ENCODE assay signal across 27 mouse cellular contexts in the genomic region with DNA sequence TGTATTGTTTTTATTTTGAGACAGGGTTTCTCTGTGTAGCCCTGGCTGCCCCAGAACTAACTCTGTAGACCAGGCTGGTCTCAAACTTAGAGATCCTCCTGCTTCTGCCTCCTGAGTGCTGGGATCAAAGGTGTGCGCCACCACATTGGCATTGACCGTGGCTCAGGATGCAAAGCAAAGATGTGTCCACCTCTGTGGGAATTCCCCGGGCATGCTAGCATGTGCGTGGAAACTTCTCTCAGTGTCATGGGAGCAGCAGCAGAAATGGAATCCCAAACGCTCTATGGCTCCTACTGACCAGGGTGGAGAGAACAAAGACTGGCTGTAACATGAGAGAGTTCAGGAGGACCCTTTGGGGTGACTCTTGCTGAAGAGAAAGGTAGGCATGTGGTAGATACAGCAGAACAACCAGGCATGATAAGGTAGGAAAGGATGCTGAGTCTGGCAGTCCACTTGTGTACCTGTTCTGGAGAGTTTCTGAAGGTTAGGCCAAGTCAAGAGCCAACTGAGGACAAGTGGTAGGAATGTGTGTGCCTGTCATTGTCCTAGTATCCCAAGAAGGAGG.
A peak's percentile ranks its signal among the peaks of the same experiment; 100 is the strongest.
DNase-seq lines count a peak whose midpoint lies in the region; ATAC-seq and TF ChIP-seq lines count a peak whose summit lies in the region.
"Had no signal": no experiment of that assay in that cellular context is flagged by ENCODE, and none has a peak within 500 bp of the region (broad histone marks: within the 10 kb centered on the region; RNA-seq: fewer than 3 reads in every experiment).

No protein-coding gene starts in this region.

- H3K9me3 ChIP-seq in forebrain, embryonic 11.5 days (ENCODE audit: control insufficient read depth, low read length) = no peaks in the 10 kb centered on the region
- no peaks in the 10 kb centered on the region for H3K9me3 ChIP-seq in forebrain, embryonic 16.5 days (ENCODE audit: control insufficient read depth, low read length)
- H3K9me3 ChIP-seq in liver, embryonic 15.5 days (replicated peaks) = no peaks in the 10 kb centered on the region
- H3K9me3 ChIP-seq: embryonic facial prominence, embryonic 10.5 days; embryonic facial prominence, embryonic 13.5 days; forebrain, embryonic 13.5 days; hindbrain, embryonic 10.5 days; hindbrain, embryonic 13.5 days had no signal

- H3K27me3 ChIP-seq in forebrain, embryonic 11.5 days (ENCODE audit: control insufficient read depth, insufficient read depth, low read length) = no peaks in the 10 kb centered on the region
- no peaks in the 10 kb centered on the region for H3K27me3 ChIP-seq in forebrain, embryonic 16.5 days (replicated peaks; ENCODE audit: control insufficient read depth, insufficient read depth, low read length)
- peaks cover 35% of the 10 kb centered on the region for H3K27me3 ChIP-seq in liver, embryonic 15.5 days
- H3K27me3 ChIP-seq: forebrain, embryonic 13.5 days had no signal

- H3K36me3 ChIP-seq in forebrain, embryonic 11.5 days (ENCODE audit: control insufficient read depth, insufficient read depth, low read length) = no peaks in the 10 kb centered on the region
- no peaks in the 10 kb centered on the region for H3K36me3 ChIP-seq in forebrain, embryonic 16.5 days (ENCODE audit: control insufficient read depth, insufficient read depth)
- H3K36me3 ChIP-seq in liver, embryonic 15.5 days (replicated peaks) = no peaks in the 10 kb centered on the region
- H3K36me3 ChIP-seq: embryonic facial prominence, embryonic 10.5 days; embryonic facial prominence, embryonic 13.5 days; hindbrain, embryonic 10.5 days; hindbrain, embryonic 13.5 days had no signal

- no peak overlapping the region for H3K9ac ChIP-seq in forebrain, embryonic 11.5 days (ENCODE audit: low read length)
- H3K9ac ChIP-seq in forebrain, embryonic 16.5 days (replicated peaks; ENCODE audit: low read depth, low read length) = no peak overlapping the region
- no peak overlapping the region for H3K9ac ChIP-seq in liver, embryonic 15.5 days
- H3K9ac ChIP-seq: embryonic facial prominence, embryonic 13.5 days; forebrain, embryonic 13.5 days; forebrain, postnatal 0 days; hindbrain, embryonic 13.5 days had no signal

- no peak for TF ChIP-seq CTCF in layer of hippocampus, adult 2 months (conservative IDR thresholded peaks at IDR 0.05)

- ATAC-seq in forebrain, embryonic 11.5 days (replicated peaks; ENCODE audit: low FRiP score) = no peak
- ATAC-seq in forebrain, embryonic 16.5 days = no peak
- ATAC-seq in liver, embryonic 15.5 days (ENCODE audit: insufficient read depth) = no peak
- ATAC-seq: activated CD4-positive, CD25-positive, alpha-beta regulatory T cell, adult 4 months; forebrain, embryonic 13.5 days; forebrain, postnatal 0 days; hindbrain, embryonic 16.5 days had no signal

- no peak overlapping the region for H3K27ac ChIP-seq in forebrain, embryonic 11.5 days (ENCODE audit: low read depth, low read length)
- no peak overlapping the region for H3K27ac ChIP-seq in forebrain, embryonic 16.5 days (ENCODE audit: low read length)
- H3K27ac ChIP-seq in layer of hippocampus, adult 2 months = peak overlapping the region; percentile 77; the same call in 1 of the 2 replicates
- 0 out of 2 replicates have a peak overlapping the region, but pooled peaks have one; percentile 51 for H3K27ac ChIP-seq in liver, embryonic 15.5 days (replicated peaks)
- H3K27ac ChIP-seq: embryonic facial prominence, embryonic 10.5 days; embryonic facial prominence, embryonic 13.5 days; forebrain, embryonic 13.5 days; gastrocnemius, adult 2 months; hindbrain, embryonic 10.5 days; hindbrain, embryonic 13.5 days had no signal

- peaks cover 2% of the 10 kb centered on the region; the same call in 1 of the 2 replicates for H3K4me1 ChIP-seq in forebrain, embryonic 11.5 days (replicated peaks; ENCODE audit: control insufficient read depth, insufficient read depth, low read length)
- peaks cover 11% of the 10 kb centered on the region for H3K4me1 ChIP-seq in forebrain, embryonic 16.5 days (replicated peaks; ENCODE audit: control insufficient read depth, insufficient read depth, low read length)
- peaks cover 58% of the 10 kb centered on the region for H3K4me1 ChIP-seq in liver, embryonic 15.5 days (replicated peaks)

- no peak overlapping the region for H3K4me3 ChIP-seq in forebrain, embryonic 11.5 days (ENCODE audit: low read depth, low read length)
- no peak overlapping the region for H3K4me3 ChIP-seq in forebrain, embryonic 16.5 days (replicated peaks; ENCODE audit: low read length)
- H3K4me3 ChIP-seq in layer of hippocampus, adult 2 months = no peak overlapping the region
- H3K4me3 ChIP-seq in liver, embryonic 15.5 days (replicated peaks) = no peak overlapping the region
- H3K4me3 ChIP-seq: embryonic facial prominence, embryonic 10.5 days; embryonic facial prominence, embryonic 13.5 days; erythroblast, embryonic 14.5 days; forebrain, embryonic 13.5 days; gastrocnemius, adult 2 months; hindbrain, embryonic 10.5 days; hindbrain, embryonic 13.5 days had no signal

- no peak overlapping the region for H3K4me2 ChIP-seq in forebrain, embryonic 11.5 days (ENCODE audit: low read depth, low read length, severe bottlenecking)
- no peak overlapping the region for H3K4me2 ChIP-seq in forebrain, embryonic 16.5 days (ENCODE audit: low read length)
- H3K4me2 ChIP-seq in liver, embryonic 15.5 days = no peak overlapping the region
- H3K4me2 ChIP-seq: embryonic facial prominence, embryonic 13.5 days; forebrain, embryonic 13.5 days; heart, embryonic 11.5 days; hindbrain, embryonic 13.5 days had no signal

- 92% methylated on average over 5 of the region's 5 CpGs for WGBS in forebrain, embryonic 11.5 days
- WGBS in forebrain, embryonic 16.5 days = 90% methylated on average over 5 of the region's 5 CpGs
- 84% methylated on average over 5 of the region's 5 CpGs for WGBS in liver, embryonic 15.5 days (ENCODE audit: insufficient replicate concordance)

- peak; percentile 44 for DNase-seq in forebrain, embryonic 11.5 days (ENCODE audit: low spot score)
- DNase-seq in layer of hippocampus, adult 2 months (ENCODE audit: low spot score in 2 of 2) = no peak
- no peak for DNase-seq in layer of hippocampus, postnatal 14 days (ENCODE audit: low spot score in 2 of 2)
- DNase-seq in liver = no peak
- DNase-seq: adrenal gland, adult 8-10 months; adrenal gland, postnatal 25 days; cerebellum, adult 11-12 months; cerebellum, adult 8-10 months; cerebellum, postnatal 10 days; cerebellum, postnatal 36 days; embryo, embryonic 11 days; forebrain, postnatal 0 days; gastrocnemius, adult 2 months; gastrocnemius, postnatal 14 days; heart, adult 18-20 months; heart, postnatal 36 days had no signal

Comparison
In these comparisons a context has a peak if more than half of its experiments do, and no peak if none do; other contexts are left out.
1. H3K27ac ChIP-seq: peak in layer of hippocampus, adult 2 months (single experiment) and liver, embryonic 15.5 days (single experiment); none in forebrain, embryonic 11.5 days (single experiment) and forebrain, embryonic 16.5 days (single experiment).